Mouse (Mus musculus) lung, adult 10 weeks (tissue): ENCODE data around the gene R3hdm1. TPM values are rescaled to one million over a fixed set of nuclear protein-coding genes. Genes with fewer than 3 reads are reported as not detected.

Source experiments
- polyA plus RNA-seq: library from polyadenylated mRNA; stranded (reverse); fragments of 350-450 nt; fragmentation: Illumina TruSeq; extraction: RNeasy Lipid Tissue Mini Kit (QIAGEN cat#74804); gene quantifications from one replicate; pipeline ENCODE4 v1.2.3, GENCODE M21; 2014; ENCODE audit warnings: low read depth, low replicate concordance; ENCODE audit not compliant: insufficient read depth

R3hdm1 gene
- 14.6 TPM for polyA plus RNA-seq

DNA sequence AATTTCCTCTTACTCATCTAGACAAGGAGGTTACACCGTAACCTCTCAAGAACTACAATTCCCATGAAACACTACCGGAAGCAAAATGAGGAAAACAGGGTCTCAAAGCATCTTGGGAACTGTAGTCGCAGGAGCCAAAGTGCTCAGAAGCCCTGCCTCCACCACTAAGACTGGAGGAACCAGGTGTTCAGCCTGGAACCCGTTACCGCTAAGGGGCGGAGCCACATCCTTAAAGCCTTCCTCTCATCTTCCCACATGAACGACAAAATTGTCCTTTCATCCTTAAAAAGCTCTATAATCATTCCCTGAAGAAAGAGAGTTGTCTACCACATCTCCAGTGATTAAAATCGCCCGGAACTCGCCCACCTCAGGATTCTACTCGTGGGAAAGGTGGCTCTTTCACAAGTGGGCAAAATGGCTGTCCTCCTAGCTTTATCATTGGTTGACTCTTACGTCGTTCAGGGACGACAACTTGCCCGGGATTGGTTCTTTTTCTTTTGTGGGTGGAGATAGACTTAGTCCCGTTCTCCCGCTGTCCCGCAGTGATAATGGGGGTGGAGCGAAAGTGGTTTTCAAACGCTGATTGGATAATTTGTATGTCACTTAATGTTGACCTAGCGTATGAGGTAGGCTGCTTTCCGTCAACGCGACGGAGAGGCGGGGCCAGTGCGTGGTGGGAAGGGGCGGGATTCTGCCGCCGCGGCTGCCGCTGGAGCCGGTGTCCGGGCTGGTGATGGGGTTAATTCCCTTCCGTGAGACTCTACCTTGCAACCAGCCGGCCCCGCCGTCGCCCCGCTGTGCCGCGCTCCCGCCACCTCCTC is at the start of gene R3hdm1, which contains the start of gene Zranb3:
TSS of gene R3hdm1 (plus strand) at position 661 of the 821 bp plus-strand sequence.
TSS of gene Zranb3 (minus strand) at position 407 of the 821 bp plus-strand sequence.

DNA sequence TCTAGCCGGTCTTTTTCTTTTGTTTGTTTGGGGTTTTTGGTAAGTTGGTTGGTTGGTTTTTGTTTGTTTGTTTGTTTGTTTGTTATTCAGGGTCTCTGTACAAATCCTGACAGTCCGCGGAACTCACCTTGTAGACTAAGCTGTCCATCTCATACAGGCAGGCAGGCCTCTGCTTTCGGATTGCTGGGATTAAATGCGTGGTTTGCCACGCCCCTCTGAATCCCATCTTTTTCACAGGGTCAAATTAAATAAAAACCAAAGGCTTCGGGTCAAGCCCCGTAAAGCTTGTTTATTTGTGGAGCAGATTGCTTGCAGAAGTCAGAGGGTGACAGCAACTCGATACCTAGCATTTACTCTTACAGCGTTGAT is 140.5 kb downstream of the R3hdm1 start, which contains the start of gene Ubxn4:
TSS of gene Ubxn4 (plus strand) at position 338 of the 369 bp plus-strand sequence.

Other genes with a start within 250 kb of the R3hdm1 start
- gene Map3k19, start 248.3 kb upstream of the R3hdm1 start, polyA plus RNA-seq: 1.4 TPM
- 15.7 TPM for gene Rab3gap1, start 234.5 kb upstream of the R3hdm1 start, polyA plus RNA-seq
- gene Zranb3, start 254 bp upstream of the R3hdm1 start, polyA plus RNA-seq: 0.86 TPM
- gene Ubxn4, start 140.7 kb downstream of the R3hdm1 start, polyA plus RNA-seq: 23.5 TPM
- not detected for gene Lct, start 225.0 kb downstream of the R3hdm1 start, polyA plus RNA-seq